Mouse (Mus musculus): ENCODE measurements around the gene Rab8a. TPM values are rescaled to one million over a fixed set of nuclear protein-coding genes. Genes with fewer than 3 reads are reported as not detected.

Gene Rab8a
- 75.3 and 77.5 TPM in 2 replicates for polyA plus RNA-seq (2015; fragmentation: Nextera tagmentation; extraction: Ambion mirVana)

GRCm38 (mm10) chr8:72160707-72161697, at the start of gene Rab8a:
TSS of gene Rab8a (plus strand) at chr8:72161200.

GRCm38 (mm10) chr8:72134756-72135445, 26.1 kb upstream of the Rab8a start, which contains the start of gene Tpm4:
TSS of gene Tpm4 (plus strand) at chr8:72134975.

GRCm38 (mm10) chr8:72189417-72190214, 28.6 kb downstream of the Rab8a start, which contains the start of gene Hsh2d:
TSS of gene Hsh2d (plus strand) at chr8:72189638.

GRCm38 (mm10) chr8:72212751-72213150, 51.8 kb downstream of the Rab8a start, which contains the start of gene Cib3:
TSS of gene Cib3 (minus strand) at chr8:72212837.

GRCm38 (mm10) chr8:72213536-72213935, 52.5 kb downstream of the Rab8a start, which contains the start of gene Gm11034:
TSS of gene Gm11034 (minus strand) at chr8:72213636.

GRCm38 (mm10) chr8:72219541-72220363, 58.8 kb downstream of the Rab8a start, which contains the start of gene Fam32a:
TSS of gene Fam32a (plus strand) at chr8:72219730.

Other genes starting within 250 kb of the Rab8a start
- 9.5 and 9.8 TPM in 2 replicates for gene Zfp961, start 210.2 kb upstream of the Rab8a start, polyA plus RNA-seq (2015; fragmentation: Nextera tagmentation; extraction: Ambion mirVana)
- gene Cyp4f18, start 151.6 kb upstream of the Rab8a start, polyA plus RNA-seq (2015; fragmentation: Nextera tagmentation; extraction: Ambion mirVana) = 2.1 and 17.7 TPM in 2 replicates
- not detected in 2 replicates for gene Olfr372, start 120.0 kb upstream of the Rab8a start, polyA plus RNA-seq (2015; fragmentation: Nextera tagmentation; extraction: Ambion mirVana)
- not detected in 2 replicates for gene Olfr373, start 78.0 kb upstream of the Rab8a start, polyA plus RNA-seq (2015; fragmentation: Nextera tagmentation; extraction: Ambion mirVana)
- not detected in 2 replicates for gene Olfr374, start 54.2 kb upstream of the Rab8a start, polyA plus RNA-seq (2015; fragmentation: Nextera tagmentation; extraction: Ambion mirVana)
- 416 and 576 TPM in 2 replicates for gene Tpm4, start 26.2 kb upstream of the Rab8a start, polyA plus RNA-seq (2015; fragmentation: Nextera tagmentation; extraction: Ambion mirVana)
- 0.08 and 0.19 TPM in 2 replicates for gene Hsh2d, start 28.4 kb downstream of the Rab8a start, polyA plus RNA-seq (2015; fragmentation: Nextera tagmentation; extraction: Ambion mirVana)
- gene Cib3, start 51.6 kb downstream of the Rab8a start, polyA plus RNA-seq (2015; fragmentation: Nextera tagmentation; extraction: Ambion mirVana) = not detected in 2 replicates
- gene Gm11034, start 52.4 kb downstream of the Rab8a start, polyA plus RNA-seq (2015; fragmentation: Nextera tagmentation; extraction: Ambion mirVana) = not detected in 2 replicates
- 55.5 and 56.7 TPM in 2 replicates for gene Fam32a, start 58.5 kb downstream of the Rab8a start, polyA plus RNA-seq (2015; fragmentation: Nextera tagmentation; extraction: Ambion mirVana)
- gene Ap1m1, start 78.8 kb downstream of the Rab8a start, polyA plus RNA-seq (2015; fragmentation: Nextera tagmentation; extraction: Ambion mirVana) = 67.9 and 72.6 TPM in 2 replicates
- 7.1 and 7.8 TPM in 2 replicates for gene Gm10282, start 144.1 kb downstream of the Rab8a start, polyA plus RNA-seq (2015; fragmentation: Nextera tagmentation; extraction: Ambion mirVana)
- 22.9 and 33.7 TPM in 2 replicates for gene Klf2, start 157.8 kb downstream of the Rab8a start, polyA plus RNA-seq (2015; fragmentation: Nextera tagmentation; extraction: Ambion mirVana)